Mouse (Mus musculus) cerebellum, adult 8-10 months (tissue): ENCODE measurements around the gene Serpina11.

Source experiments
- DNase-seq: peaks from one replicate; pipeline ENCODE4 v3.0.0; 2022

Gene Serpina11

GRCm38 (mm10) chr12:103989857-103990256 lies at the start of gene Serpina11:
TSS of gene Serpina11 (minus strand) at chr12:103989957.
- no peak for DNase-seq

GRCm38 (mm10) chr12:104038181-104038580 lies 48.4 kb upstream of the Serpina11 start:
- DNase-seq: no peak

GRCm38 (mm10) chr12:104033752-104034151 lies 44.0 kb upstream of the Serpina11 start:
- no peak for DNase-seq

GRCm38 (mm10) chr12:104029986-104030385 lies 40.2 kb upstream of the Serpina11 start:
- DNase-seq: peak; percentile 1

GRCm38 (mm10) chr12:104015280-104015679 lies 25.5 kb upstream of the Serpina11 start:
- DNase-seq: no peak

GRCm38 (mm10) chr12:104013620-104014019 lies 23.9 kb upstream of the Serpina11 start, which contains the start of gene Serpina9:
TSS of gene Serpina9 (minus strand) at chr12:104013755.
- DNase-seq: no peak

GRCm38 (mm10) chr12:104004689-104005088 lies 14.9 kb upstream of the Serpina11 start:
- DNase-seq: no peak

- DNase-seq: no peak
These were observed 13.5 kb upstream of the Serpina11 start for GRCm38 (mm10) chr12:104003238-104003612.

- no peak for DNase-seq
These were observed 12.9 kb upstream of the Serpina11 start for GRCm38 (mm10) chr12:104002569-104003237.

- DNase-seq: no peak
These were observed 10.8 kb upstream of the Serpina11 start for GRCm38 (mm10) chr12:104000594-104000993.

GRCm38 (mm10) chr12:103999611-104000010 lies 9.9 kb upstream of the Serpina11 start:
- no peak for DNase-seq

- no peak for DNase-seq
These were observed 6.8 kb upstream of the Serpina11 start for GRCm38 (mm10) chr12:103996513-103996912.

GRCm38 (mm10) chr12:103995292-103996072 lies 5.7 kb upstream of the Serpina11 start:
- peak; percentile 70 for DNase-seq

- DNase-seq: no peak
These were observed 3.2 kb upstream of the Serpina11 start for GRCm38 (mm10) chr12:103992945-103993344.

- DNase-seq: no peak
These were observed 316 bp downstream of the Serpina11 start for GRCm38 (mm10) chr12:103989514-103989767.

- no peak for DNase-seq
These were observed 823 bp downstream of the Serpina11 start for GRCm38 (mm10) chr12:103988754-103989513.

GRCm38 (mm10) chr12:103985868-103986267 lies 3.9 kb downstream of the Serpina11 start:
- DNase-seq: no peak

GRCm38 (mm10) chr12:103984935-103985334 lies 4.8 kb downstream of the Serpina11 start:
- DNase-seq: peak; percentile 15

- DNase-seq: no peak
These were observed 8.0 kb downstream of the Serpina11 start for GRCm38 (mm10) chr12:103981646-103982360.

- DNase-seq: no peak
These were observed 11.5 kb downstream of the Serpina11 start for GRCm38 (mm10) chr12:103978294-103978693.

GRCm38 (mm10) chr12:103977846-103978245 lies 11.9 kb downstream of the Serpina11 start:
- DNase-seq: no peak

GRCm38 (mm10) chr12:103977060-103977459 lies 12.7 kb downstream of the Serpina11 start:
- no peak for DNase-seq

- DNase-seq: no peak
These were observed 18.7 kb downstream of the Serpina11 start for GRCm38 (mm10) chr12:103971080-103971479.
